Mouse (Mus musculus): ENCODE data around the gene Ascc1.

DNA sequence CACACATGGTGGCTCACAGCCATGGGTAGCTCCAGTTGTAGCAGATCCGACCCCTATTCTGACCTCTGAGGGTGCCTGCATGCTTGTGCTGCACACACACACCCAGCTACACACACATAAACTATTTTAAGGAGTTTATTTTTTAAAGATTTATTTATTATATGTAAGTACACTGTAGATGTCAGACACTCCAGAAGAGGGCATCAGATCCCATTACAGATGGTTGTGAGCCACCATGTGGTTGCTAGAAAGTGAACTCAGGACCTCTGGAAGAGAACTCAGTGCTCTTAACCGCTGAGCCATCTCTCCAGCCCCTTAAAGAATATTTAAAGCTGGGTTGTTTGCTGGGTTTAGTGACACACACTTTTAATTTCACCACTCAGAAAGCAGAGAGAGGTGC lies 16.7 kb downstream of the Ascc1 start:
- TF ChIP-seq CTCF (IDR thresholded peaks at IDR 0.05; ENCODE audit: low read depth) = peak; percentile 22; the same call in 1 of the 2 replicates
- TF ChIP-seq EP300 (IDR thresholded peaks at IDR 0.05; ENCODE audit: low read depth) = no peak

Measured in liver, postnatal 0 days (tissue).